Mouse (Mus musculus) liver, adult (tissue): ENCODE results near the gene Csrp1.
A peak's percentile ranks its signal among the peaks of the same experiment; 100 is the strongest.

ENCODE experiments used
- GATA4 ChIP-seq: IDR thresholded peaks from 2 replicates; pipeline ENCODE4 v1.6.1; 2014; ENCODE audit warnings: mild to moderate bottlenecking, low read length; ENCODE audit not compliant: insufficient replicate concordance

Gene Csrp1

DNA sequence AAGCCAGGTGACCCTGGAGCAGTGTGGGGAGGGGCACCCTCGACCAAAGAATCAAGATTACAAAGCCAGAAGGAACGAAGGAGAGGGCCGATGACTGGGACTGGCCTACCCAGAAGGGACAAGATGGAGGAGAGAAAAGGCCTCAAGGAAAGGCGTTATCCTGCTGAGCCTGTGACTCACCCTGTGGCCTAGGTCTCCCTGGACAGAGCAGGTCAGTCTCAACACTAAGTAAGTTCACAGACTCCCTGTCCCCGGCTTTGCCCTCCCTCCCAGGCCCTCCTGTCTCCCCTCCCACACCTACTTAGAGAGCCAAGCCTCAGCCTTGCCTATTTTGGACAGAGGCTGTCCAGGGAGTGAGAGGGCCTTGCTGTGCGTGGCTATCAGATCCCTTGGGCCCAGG, at the start of gene Csrp1:
Gene Csrp1 (plus strand): TSS at position 79 of the 400 bp plus-strand sequence.
- TF ChIP-seq GATA4 = no peak

DNA sequence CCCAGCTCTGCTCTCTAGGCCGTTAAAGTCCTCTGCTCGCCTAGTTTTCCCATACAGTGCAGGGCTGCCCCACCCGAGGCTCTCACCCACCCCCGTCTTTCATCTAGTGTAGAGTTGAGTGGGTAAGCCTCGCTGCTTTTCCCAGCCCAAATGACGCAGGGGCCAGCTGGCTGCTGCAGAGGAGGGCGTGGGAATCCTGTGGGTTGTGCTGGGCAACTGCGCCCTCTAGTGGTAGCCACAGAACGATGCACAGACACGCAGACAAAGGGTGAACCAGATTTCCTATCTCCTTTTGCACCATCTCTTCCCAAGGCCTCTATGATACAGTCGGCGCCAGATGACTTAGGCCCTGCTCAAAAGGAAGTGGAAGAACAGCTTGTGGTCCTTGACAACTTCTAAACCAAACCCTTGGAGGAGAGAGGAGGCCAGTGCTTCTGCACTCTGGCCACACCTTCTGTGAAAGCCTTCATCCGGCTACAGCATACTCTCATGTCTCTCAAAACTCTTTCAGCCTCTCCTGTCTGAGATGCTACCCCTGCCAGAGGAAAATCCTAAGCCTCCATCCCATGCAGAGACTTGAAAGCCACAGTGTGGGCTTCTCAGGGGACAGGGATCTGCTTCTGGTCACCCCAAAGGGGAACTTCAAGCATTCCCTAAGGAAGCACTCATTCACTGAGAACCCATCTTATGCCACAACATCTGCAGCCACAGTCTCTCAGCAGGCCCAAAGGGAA, 49.3 kb upstream of the Csrp1 start:
- TF ChIP-seq GATA4 = peak; percentile 81; the same call in 1 of the 2 replicates

DNA sequence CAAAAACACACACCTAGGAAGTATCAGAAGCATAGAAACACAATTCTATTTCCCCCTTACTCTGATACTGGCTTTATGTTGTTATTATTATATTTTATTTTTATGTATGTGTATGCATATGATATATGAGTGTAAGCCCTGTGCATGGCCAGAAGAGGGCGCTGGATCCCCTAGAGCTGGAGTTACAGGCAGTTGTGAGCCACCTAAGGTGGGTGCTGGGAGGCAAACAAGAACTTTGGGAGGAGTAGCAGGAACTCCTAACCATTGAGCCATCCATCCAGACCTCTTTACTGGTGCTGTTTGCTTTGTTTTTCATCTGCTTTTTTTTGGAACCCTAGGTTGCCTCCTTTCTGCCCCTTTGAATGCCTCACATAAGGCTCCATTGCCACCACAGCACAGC, 48.5 kb upstream of the Csrp1 start:
- no peak for TF ChIP-seq GATA4

DNA sequence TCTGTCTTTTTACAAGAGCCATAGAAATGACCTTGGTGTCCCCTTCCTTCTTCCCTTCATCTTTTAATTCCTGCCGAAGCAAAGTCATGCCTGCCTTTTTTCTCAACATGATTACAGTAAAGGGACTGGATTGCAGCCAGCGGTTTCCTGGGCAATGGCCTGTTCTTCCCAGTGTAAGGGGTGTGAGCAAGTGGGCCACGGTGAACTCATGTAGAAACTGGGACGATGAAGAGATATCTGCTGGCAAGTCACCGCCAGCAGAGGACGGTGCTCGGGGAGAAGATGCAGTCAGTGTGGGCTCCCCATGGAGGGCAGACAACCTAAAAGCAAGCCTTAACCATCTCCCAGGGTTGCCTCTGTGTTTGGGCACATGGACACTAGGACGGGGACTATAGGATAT, 47.9 kb upstream of the Csrp1 start:
- TF ChIP-seq GATA4 = no peak

DNA sequence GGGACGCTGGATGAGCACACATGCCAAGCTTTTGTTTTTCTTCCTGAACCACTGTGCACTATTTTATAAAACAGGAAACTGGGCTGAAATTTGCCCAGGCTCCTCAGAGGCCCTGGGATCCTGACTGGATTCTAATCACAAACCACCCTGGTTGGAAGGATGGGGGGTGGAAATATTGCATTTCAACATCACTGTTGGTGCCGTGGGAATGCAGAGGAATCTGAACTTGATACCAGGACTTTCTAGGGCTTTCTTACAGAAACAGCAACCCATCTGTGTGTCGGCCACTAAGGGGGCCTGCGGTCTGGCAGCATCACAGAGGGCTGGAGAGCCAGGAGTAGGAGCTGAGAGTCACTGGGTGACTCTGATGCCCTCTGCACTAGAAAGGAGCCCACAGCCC, 47.5 kb upstream of the Csrp1 start:
- peak; percentile 6; the same call in 1 of the 2 replicates for TF ChIP-seq GATA4

DNA sequence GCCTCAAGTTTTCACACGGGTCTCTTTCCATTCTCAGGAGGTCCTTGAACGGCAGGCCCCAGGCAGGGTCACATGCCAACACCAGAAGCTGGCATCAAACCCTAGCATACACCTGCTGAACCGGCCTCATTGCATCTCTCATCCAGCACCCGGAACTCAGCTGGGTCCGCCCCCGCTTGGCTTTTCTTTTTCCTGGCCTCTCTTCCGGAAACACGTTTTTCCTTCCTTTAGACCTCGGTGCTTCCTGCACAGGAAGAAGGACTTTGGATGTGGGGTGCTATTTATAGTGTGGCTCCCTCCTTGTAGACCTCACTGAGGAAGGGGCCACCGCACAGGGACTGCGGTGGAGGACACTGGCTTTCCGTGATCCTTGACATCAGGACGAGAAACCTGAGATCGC, 46.4 kb upstream of the Csrp1 start:
- TF ChIP-seq GATA4 = peak; percentile 34; the same call in 1 of the 2 replicates

DNA sequence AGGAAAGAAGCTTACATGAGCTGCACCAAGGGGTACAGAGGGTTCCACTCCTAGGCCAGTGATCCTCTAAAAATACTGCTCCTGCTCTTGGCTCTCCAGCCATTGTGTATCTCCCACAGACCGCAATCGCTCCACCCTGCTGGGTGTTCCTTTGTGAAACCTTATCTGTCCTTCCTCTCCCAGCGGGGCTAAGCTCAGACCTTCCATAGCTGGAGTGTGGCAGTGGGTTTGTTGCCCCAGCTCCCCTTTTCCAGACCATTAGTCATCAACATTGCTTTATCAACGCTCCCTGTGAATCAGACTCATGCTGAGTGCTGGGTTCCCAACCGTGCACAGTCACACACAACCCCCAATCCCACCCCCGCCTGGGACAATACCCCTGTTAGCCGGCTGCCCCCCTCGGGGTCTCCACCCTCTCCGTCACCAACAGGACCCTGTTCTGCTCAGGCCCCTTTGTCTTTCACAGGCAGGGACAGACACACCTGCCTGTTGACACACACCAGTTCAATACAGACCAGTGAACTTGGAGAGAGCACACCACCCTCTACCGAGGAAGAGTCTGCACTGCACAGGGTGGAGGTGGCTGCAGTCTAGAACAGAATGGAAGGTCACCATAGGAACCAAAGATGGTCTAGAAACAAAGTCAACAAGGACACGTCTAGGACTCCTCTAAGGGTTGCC, 44.3 kb upstream of the Csrp1 start:
- TF ChIP-seq GATA4 = peak; percentile 30; the same call in 1 of the 2 replicates

DNA sequence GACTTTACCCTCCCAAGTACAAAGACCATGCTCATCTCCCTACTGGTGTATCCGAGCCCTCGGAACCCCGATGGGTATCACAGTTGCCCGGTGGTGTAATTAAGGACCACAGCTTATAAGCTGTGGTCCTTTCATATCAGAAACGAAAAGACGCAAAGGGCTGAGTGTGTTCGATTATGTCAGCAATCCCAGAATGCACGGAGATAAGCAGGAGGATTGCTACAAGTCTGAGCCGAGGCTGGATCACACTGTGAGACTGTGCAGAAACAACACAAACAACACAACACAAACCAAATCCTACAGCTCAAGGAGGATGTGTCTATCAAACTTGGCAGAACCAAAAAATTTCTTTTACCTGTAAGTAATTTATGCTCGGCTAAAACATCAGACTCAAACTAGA, 43.6 kb upstream of the Csrp1 start:
- no peak for TF ChIP-seq GATA4

DNA sequence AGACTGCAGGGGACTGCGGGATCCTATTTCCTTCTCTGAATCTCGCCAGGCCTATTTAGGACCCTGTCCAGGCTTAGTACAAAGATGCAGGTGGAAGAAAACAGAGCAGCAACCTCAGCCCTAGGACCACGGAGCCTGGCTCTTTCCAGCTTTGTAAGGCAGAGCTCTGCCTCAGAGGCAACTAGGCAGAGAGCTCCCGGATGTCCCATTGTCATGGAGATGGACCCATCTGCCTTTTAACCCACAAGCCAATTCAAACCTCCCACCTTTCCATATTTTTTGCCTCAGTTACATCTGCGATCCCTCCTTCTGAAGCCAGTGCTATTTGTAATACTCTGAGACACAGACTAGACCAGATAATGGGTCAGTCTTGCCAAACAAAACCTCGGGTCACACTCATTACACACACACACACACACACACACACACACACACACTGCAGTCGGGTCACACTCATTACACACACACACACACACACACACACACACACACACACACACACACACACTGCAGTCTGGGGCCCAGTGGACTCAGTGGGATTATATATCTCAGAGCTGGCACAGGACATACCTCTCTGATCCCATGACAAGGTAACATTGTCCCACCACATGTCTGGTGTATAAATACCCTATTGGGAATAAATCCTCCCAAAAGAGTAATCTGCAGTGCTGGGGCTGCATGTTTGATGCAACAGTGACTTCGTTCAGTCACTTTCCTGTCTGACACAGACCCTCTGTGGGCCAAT, 42.8 kb upstream of the Csrp1 start:
- no peak for TF ChIP-seq GATA4

DNA sequence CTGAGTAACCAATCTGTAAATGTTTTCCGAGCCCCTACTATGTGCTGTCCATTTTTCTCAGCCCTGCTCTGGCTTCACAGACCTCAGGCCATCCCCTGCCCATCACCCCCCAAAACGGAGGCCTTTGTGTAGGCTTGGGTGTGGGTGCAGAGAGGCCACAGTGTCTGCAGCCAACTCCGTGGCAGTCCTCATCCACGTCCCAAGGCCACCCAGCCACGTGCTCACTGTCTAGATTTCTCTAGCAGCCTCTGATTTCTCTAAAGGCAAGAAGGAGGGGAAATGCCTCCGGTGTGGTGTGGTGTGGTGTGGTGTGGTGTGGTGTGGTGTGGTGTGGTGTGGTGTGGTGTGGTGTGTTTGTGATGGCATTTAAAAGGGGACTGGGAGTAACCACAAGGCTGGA, 41.7 kb upstream of the Csrp1 start:
- TF ChIP-seq GATA4 = no peak

DNA sequence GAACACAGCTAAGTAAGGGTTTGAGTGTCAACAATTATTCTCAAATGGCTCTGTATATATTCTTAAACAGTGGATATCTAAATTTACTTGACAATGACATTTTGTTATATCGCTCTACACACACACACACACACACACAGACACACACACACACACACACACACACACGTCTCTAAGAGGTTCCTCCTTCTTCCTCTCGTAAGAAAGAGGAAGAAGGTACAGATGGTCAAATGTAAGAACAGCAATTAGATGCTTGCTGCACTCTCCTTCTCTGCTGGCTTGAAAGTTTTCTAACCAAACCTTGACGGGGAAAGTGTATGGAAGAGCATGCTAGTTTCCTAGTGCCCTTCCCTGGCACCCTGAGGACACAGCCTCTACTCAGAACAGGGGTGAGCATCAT, 39.1 kb upstream of the Csrp1 start:
- no peak for TF ChIP-seq GATA4

DNA sequence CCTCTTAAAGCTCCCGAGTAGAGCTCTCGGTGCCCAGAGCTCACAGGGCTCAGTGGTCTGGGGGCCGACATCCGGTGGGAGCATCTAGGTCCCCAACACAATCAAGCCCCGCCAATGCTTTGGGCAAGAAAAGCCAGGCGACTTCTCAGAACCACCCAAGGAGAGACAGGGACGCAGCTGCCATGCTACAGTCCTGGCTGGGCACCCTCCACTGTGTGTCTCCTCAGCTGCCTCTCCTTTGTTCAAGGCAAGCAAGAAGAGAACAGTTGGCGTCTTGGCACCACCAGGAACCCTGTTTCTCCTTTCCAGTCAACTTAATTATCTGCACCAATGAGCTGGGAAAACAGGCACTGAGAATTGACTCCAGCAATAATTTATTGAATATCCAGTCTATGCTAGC, 38.7 kb upstream of the Csrp1 start:
- no peak for TF ChIP-seq GATA4

DNA sequence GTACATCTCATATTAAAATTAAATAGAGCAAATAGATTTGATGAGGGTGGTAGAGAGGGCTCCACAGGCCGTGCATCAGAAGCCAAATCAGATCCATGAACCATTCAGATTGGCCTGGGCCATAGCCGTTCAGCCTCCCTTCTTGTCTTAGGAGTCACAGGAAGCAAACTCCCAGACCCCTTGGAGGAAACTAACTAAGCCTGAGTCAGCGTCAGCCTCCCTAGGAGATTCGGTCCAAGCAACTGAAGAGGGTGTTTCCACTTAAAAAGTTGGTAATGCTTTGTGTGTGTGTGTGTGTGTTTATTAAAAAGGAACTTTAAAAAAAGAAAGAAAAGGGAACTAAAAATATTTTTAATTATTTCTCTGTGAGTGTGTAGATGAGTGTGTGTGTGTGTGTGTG, 35.0 kb upstream of the Csrp1 start:
- no peak for TF ChIP-seq GATA4

DNA sequence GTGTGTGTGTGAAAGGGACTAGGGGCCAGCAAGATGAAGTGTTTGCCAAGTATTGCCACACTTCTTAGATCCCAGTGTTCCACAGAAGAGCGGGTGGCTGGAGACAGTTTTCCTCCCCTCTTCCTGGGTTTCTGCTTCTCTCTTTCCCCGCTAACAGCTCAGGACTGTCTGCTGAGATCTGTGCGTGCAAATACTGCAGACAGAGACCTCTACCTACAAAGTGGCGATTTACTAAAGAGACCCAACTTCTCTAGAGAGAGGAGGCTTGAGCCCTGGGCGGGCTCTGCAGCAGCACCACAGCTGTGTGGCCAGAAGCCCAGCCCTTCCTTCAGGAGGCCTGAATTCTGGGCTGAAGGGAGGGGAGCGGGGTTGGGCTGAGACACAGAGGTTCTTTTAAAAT, 34.5 kb upstream of the Csrp1 start:
- TF ChIP-seq GATA4 = no peak

DNA sequence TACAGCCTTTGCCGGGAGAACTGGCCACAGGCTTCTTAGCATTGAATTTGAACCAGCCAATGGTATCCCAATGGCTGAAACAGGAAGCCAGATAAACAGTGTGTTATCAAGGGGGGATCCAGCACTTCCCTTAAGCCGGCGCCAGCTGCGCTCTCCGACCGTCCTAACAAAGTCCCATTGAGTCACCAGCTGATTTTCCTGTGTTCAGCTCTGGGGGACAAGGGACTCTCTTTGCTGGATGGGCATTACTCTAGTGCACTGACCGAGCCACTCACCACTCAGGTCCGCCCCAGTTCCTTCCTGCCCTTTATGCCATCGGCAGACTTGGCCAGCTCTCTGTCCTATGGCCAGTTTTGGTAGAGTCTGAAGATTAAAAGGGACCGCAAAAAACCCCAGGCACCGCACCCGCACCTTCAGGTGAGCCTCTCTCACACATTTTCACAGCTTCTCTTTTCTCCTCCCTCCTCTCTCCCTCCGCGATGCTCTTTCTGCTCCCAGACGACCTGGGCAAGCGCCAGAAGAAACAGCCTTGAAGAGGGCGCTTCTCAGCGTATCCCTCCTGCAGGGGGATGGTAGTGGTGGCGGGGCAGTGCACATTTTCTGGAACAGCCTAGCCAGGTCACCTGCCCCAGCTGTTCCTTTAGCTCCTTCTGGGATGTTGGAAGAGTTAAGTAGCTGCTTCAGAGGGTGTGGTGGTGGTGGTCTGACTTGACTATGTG, 32.9 kb upstream of the Csrp1 start:
- TF ChIP-seq GATA4 = peak; percentile 85; the same call in 1 of the 2 replicates
